Mouse (Mus musculus) kidney, embryonic 16.5 days (tissue): ENCODE data around the gene H2-Ob. TPM values are rescaled to one million over a fixed set of nuclear protein-coding genes. Genes with fewer than 3 reads are reported as not detected.

Source experiments
- ATAC-seq: fragments of 200-750 bp; cut with Nextera tagmentation; 2 replicates; pipeline ENCODE4 v1.8.0; 2017; ENCODE audit warnings: moderate TSS enrichment; ENCODE audit not compliant: low FRiP score, low TSS enrichment
- H3K27ac ChIP-seq: fragments of 300-500 bp; sonication (generic); 2 replicates; pipeline ENCODE4 v1.5.1; 2014; ENCODE audit warnings: low read length
- H3K27me3 ChIP-seq: fragments of 300-500 bp; sonication (generic); 2 replicates; pipeline ENCODE4 v1.6.1; 2014; ENCODE audit warnings: low read length, control low read depth, mixed read lengths; ENCODE audit not compliant: insufficient read depth
- H3K36me3 ChIP-seq: fragments of 300-500 bp; sonication (generic); 2 replicates; pipeline ENCODE4 v1.6.1; 2014; ENCODE audit warnings: low read length, control low read depth, mixed read lengths; ENCODE audit not compliant: insufficient read depth
- H3K4me1 ChIP-seq: fragments of 300-500 bp; sonication (generic); 2 replicates; pipeline ENCODE4 v1.6.1; 2014; ENCODE audit warnings: low read length, control low read depth, mixed read lengths; ENCODE audit not compliant: insufficient read depth
- H3K4me2 ChIP-seq: fragments of 300-500 bp; sonication (generic); replicated peaks from 2 replicates; pipeline ENCODE4 v1.6.1; 2014; ENCODE audit warnings: low read depth, low read length
- H3K4me3 ChIP-seq: fragments of 300-500 bp; sonication (generic); 2 replicates; pipeline ENCODE4 v1.5.1; 2014; ENCODE audit warnings: mild to moderate bottlenecking, low read length
- H3K9ac ChIP-seq: fragments of 300-500 bp; sonication (generic); replicated peaks from 2 replicates; pipeline ENCODE4 v1.6.1; 2014; ENCODE audit warnings: low read length
- H3K9me3 ChIP-seq: fragments of 300-500 bp; sonication (generic); 2 replicates; pipeline ENCODE4 v1.6.1; 2016; ENCODE audit warnings: low read length, control low read depth
- WGBS: fragments of 180-500 bp; shearing (Covaris S2); extraction: QIAGEN DNeasy Blood & Tissue Kit; methylation state at CpG from one replicate; pipeline ENCODE4 v1.1.7; 2014; 5-methylcytosine and 5-hydroxymethylcytosine counted together
- polyA plus RNA-seq: library from polyadenylated mRNA; unstranded; fragments of >200 nt; fragmentation: Nextera tagmentation; extraction: Ambion mirVana; gene quantifications from 2 replicates; pipeline ENCODE4 v1.2.1, GENCODE M21; 2015

The H2-Ob gene
- polyA plus RNA-seq, 1 experiment from 2014 or later: 0.27 TPM

GRCm38 (mm10) chr17:34295891-34296794, 57.4 kb downstream of the H2-Ob start:
- H3K27me3 ChIP-seq: no peaks in the 10 kb centered on the region
- no peaks in the 10 kb centered on the region for H3K4me1 ChIP-seq
- H3K36me3 ChIP-seq: no peaks in the 10 kb centered on the region
- H3K27ac ChIP-seq: no peak overlapping the region
- 21% methylated on average over 23 of the region's 23 CpGs for WGBS
- H3K9me3 ChIP-seq: no peaks in the 10 kb centered on the region
- H3K4me2 ChIP-seq: peak overlapping the region; percentile 52
- no peak overlapping the region for H3K9ac ChIP-seq
- peak; percentile 72; the same call in 1 of the 2 replicates for ATAC-seq
- H3K4me3 ChIP-seq: peak overlapping the region; percentile 36

GRCm38 (mm10) chr17:34299356-34299755, 60.7 kb downstream of the H2-Ob start:
- Histone ChIP-seq H3K27ac (no peak overlapping the region), H3K9me3 (no peaks in the 10 kb centered on the region), H3K36me3 (no peaks in the 10 kb centered on the region), H3K4me2 (no peak overlapping the region), H3K4me3 (no peak overlapping the region), H3K4me1 (no peaks in the 10 kb centered on the region), H3K9ac (no peak overlapping the region), H3K27me3 (no peaks in the 10 kb centered on the region)
- 71% methylated on average over 3 of the region's 3 CpGs for WGBS
- no peak for ATAC-seq

- H3K4me3 ChIP-seq: no peak overlapping the region
- WGBS: 83% methylated on average over 8 of the region's 8 CpGs
- H3K27ac ChIP-seq: no peak overlapping the region
- no peaks in the 10 kb centered on the region for H3K4me1 ChIP-seq
- ATAC-seq: no peak
- H3K9me3 ChIP-seq: no peaks in the 10 kb centered on the region
- H3K9ac ChIP-seq: no peak overlapping the region
- H3K36me3 ChIP-seq: no peaks in the 10 kb centered on the region
- H3K27me3 ChIP-seq: no peaks in the 10 kb centered on the region
- no peak overlapping the region for H3K4me2 ChIP-seq
Measured at GRCm38 (mm10) chr17:34300071-34300470, 61.4 kb downstream of the H2-Ob start.

GRCm38 (mm10) chr17:34300691-34301566, 62.2 kb downstream of the H2-Ob start:
- no peak for ATAC-seq
- WGBS: 69% methylated on average over 23 of the region's 23 CpGs
- H3K27me3 ChIP-seq: no peaks in the 10 kb centered on the region
- H3K4me2 ChIP-seq: no peak overlapping the region
- no peaks in the 10 kb centered on the region for H3K4me1 ChIP-seq
- H3K4me3 ChIP-seq: no peak overlapping the region
- H3K27ac ChIP-seq: no peak overlapping the region
- no peak overlapping the region for H3K9ac ChIP-seq
- no peaks in the 10 kb centered on the region for H3K9me3 ChIP-seq
- no peaks in the 10 kb centered on the region for H3K36me3 ChIP-seq

GRCm38 (mm10) chr17:34301670-34302190, 63.0 kb downstream of the H2-Ob start:
- H3K4me3 ChIP-seq: no peak overlapping the region
- H3K9ac ChIP-seq: no peak overlapping the region
- H3K27me3 ChIP-seq: no peaks in the 10 kb centered on the region
- H3K4me1 ChIP-seq: no peaks in the 10 kb centered on the region
- no peaks in the 10 kb centered on the region for H3K36me3 ChIP-seq
- H3K27ac ChIP-seq: no peak overlapping the region
- H3K9me3 ChIP-seq: no peaks in the 10 kb centered on the region
- no peak overlapping the region for H3K4me2 ChIP-seq
- no peak for ATAC-seq
- 85% methylated on average over 4 of the region's 4 CpGs for WGBS

- 85% methylated on average over 2 of the region's 2 CpGs for WGBS
- Histone ChIP-seq H3K27me3 (0 out of 2 replicates have a peak, but pooled peaks cover 2% of the 10 kb centered on the region), H3K9ac (no peak overlapping the region), H3K4me1 (no peaks in the 10 kb centered on the region), H3K27ac (no peak overlapping the region), H3K36me3 (no peaks in the 10 kb centered on the region), H3K4me2 (no peak overlapping the region), H3K4me3 (no peak overlapping the region), H3K9me3 (no peaks in the 10 kb centered on the region)
- no peak for ATAC-seq
Measured at GRCm38 (mm10) chr17:34303789-34304188, 65.1 kb downstream of the H2-Ob start.

Other genes starting within 250 kb of the H2-Ob start
- 31.5 and 32.7 TPM in 2 replicates for gene H2-K1, start 238.6 kb upstream of the H2-Ob start, polyA plus RNA-seq
- gene Ring1, start 214.2 kb upstream of the H2-Ob start, polyA plus RNA-seq: 14.7 and 18.7 TPM in 2 replicates
- gene H2-Ke6, start 210.8 kb upstream of the H2-Ob start, polyA plus RNA-seq: 52.9 and 54.0 TPM in 2 replicates
- gene Slc39a7, start 207.2 kb upstream of the H2-Ob start, polyA plus RNA-seq: 227 and 231 TPM in 2 replicates
- gene Rxrb, start 207.1 kb upstream of the H2-Ob start, polyA plus RNA-seq: 52.7 and 56.7 TPM in 2 replicates
- gene Col11a2, start 199.5 kb upstream of the H2-Ob start, polyA plus RNA-seq: 3.2 and 3.7 TPM in 2 replicates
- gene H2-Oa, start 146.6 kb upstream of the H2-Ob start, polyA plus RNA-seq: 0.52 and 0.82 TPM in 2 replicates
- 18.3 and 19.0 TPM in 2 replicates for gene H2-DMa, start 119.4 kb upstream of the H2-Ob start, polyA plus RNA-seq
- gene Brd2, start 116.3 kb upstream of the H2-Ob start, polyA plus RNA-seq: 117 and 134 TPM in 2 replicates
- gene H2-DMb2, start 95.6 kb upstream of the H2-Ob start, polyA plus RNA-seq: 24.5 and 30.3 TPM in 2 replicates
- gene H2-DMb1, start 85.8 kb upstream of the H2-Ob start, polyA plus RNA-seq: 7.2 and 8.6 TPM in 2 replicates
- 4.7 and 5.5 TPM in 2 replicates for gene Tap1, start 51.4 kb upstream of the H2-Ob start, polyA plus RNA-seq
- 2.0 and 2.4 TPM in 2 replicates for gene Psmb9, start 51.1 kb upstream of the H2-Ob start, polyA plus RNA-seq
- gene Psmb8, start 41.2 kb upstream of the H2-Ob start, polyA plus RNA-seq: 6.4 and 7.2 TPM in 2 replicates
- gene Tap2, start 35.4 kb upstream of the H2-Ob start, polyA plus RNA-seq: 5.2 and 5.8 TPM in 2 replicates
- 31.6 and 37.9 TPM in 2 replicates for gene H2-Ab1, start 18.8 kb downstream of the H2-Ob start, polyA plus RNA-seq
- 2.6 and 3.3 TPM in 2 replicates for gene H2-Aa, start 48.9 kb downstream of the H2-Ob start, polyA plus RNA-seq
- 7.8 and 8.4 TPM in 2 replicates for gene H2-Eb1, start 67.0 kb downstream of the H2-Ob start, polyA plus RNA-seq
- 0.04 TPM in 1 of 2 replicates, not detected in the other for gene H2-Eb2, start 86.8 kb downstream of the H2-Ob start, polyA plus RNA-seq
- not detected in 2 replicates for gene Btnl2, start 115.9 kb downstream of the H2-Ob start, polyA plus RNA-seq
- gene Btnl1, start 138.2 kb downstream of the H2-Ob start, polyA plus RNA-seq: not detected in 2 replicates
- 0.23 and 0.74 TPM in 2 replicates for gene BC051142, start 159.9 kb downstream of the H2-Ob start, polyA plus RNA-seq
- not detected in 2 replicates for gene Btnl4, start 238.4 kb downstream of the H2-Ob start, polyA plus RNA-seq